Mouse (Mus musculus) kidney, postnatal 0 days (tissue): ENCODE measurements around the gene Fermt2. TPM values are rescaled to one million over a fixed set of nuclear protein-coding genes. Genes with fewer than 3 reads are reported as not detected.
A peak's percentile ranks its signal among the peaks of the same experiment; 100 is the strongest.
"Not testable (repeated sequence)": the region's sequence is repeated elsewhere in the genome, so short reads cannot be mapped to it uniquely, and the experiment has no call there.

Experiments
- ATAC-seq: fragments of 200-750 bp; cut with Nextera tagmentation; replicated peaks from 2 replicates; pipeline ENCODE4 v1.8.0; 2017; ENCODE audit warnings: low read depth, moderate number of reproducible peaks, moderate TSS enrichment, moderate library complexity; ENCODE audit not compliant: low FRiP score
- DNase-seq: peaks from one replicate; pipeline ENCODE4 v3.0.0-alpha.2; 2016; ENCODE audit warnings: low spot score
- H3K27ac ChIP-seq: fragments of 300-500 bp; sonication (generic); 2 replicates; pipeline ENCODE4 v1.5.1; 2014; ENCODE audit warnings: mild to moderate bottlenecking
- H3K27me3 ChIP-seq: fragments of 300-500 bp; sonication (generic); 2 replicates; pipeline ENCODE4 v1.6.1; 2014; ENCODE audit warnings: low read length, mixed read lengths; ENCODE audit not compliant: insufficient read depth
- H3K36me3 ChIP-seq: fragments of 300-500 bp; sonication (generic); 2 replicates; pipeline ENCODE4 v1.6.1; 2014; ENCODE audit warnings: low read length, mixed read lengths; ENCODE audit not compliant: insufficient read depth
- H3K4me1 ChIP-seq: fragments of 300-500 bp; sonication (generic); replicated peaks from 2 replicates; pipeline ENCODE4 v1.6.1; 2014; ENCODE audit warnings: antibody characterized with exemption, low read length, mixed read lengths; ENCODE audit not compliant: insufficient read depth
- H3K4me2 ChIP-seq: fragments of 300-500 bp; sonication (generic); 2 replicates; pipeline ENCODE4 v1.6.1; 2014; ENCODE audit warnings: mild to moderate bottlenecking, low read length, moderate library complexity, mixed read lengths
- H3K4me3 ChIP-seq: fragments of 300-500 bp; sonication (generic); replicated peaks from 2 replicates; pipeline ENCODE4 v1.5.1; 2014; ENCODE audit warnings: low read depth, low read length
- H3K9ac ChIP-seq: fragments of 300-500 bp; sonication (generic); 2 replicates; pipeline ENCODE4 v1.6.1; 2014; ENCODE audit warnings: low read depth, low read length
- H3K9me3 ChIP-seq: fragments of 300-500 bp; sonication (generic); replicated peaks from 2 replicates; pipeline ENCODE4 v1.6.1; 2016; ENCODE audit warnings: low read length, inconsistent platforms, mixed read lengths
- CTCF ChIP-seq: IDR thresholded peaks from 2 replicates; pipeline ENCODE4 v1.5.1; 2016; ENCODE audit warnings: antibody characterized with exemption, low read depth, mild to moderate bottlenecking, moderate library complexity
- WGBS: fragments of 180-500 bp; shearing (Covaris S2); extraction: QIAGEN DNeasy Blood & Tissue Kit; methylation state at CpG from one replicate; pipeline ENCODE4 v1.1.7; 2014; 5-methylcytosine and 5-hydroxymethylcytosine counted together
- polyA plus RNA-seq: library from polyadenylated mRNA; unstranded; fragments of >200 nt; fragmentation: Nextera tagmentation; extraction: Ambion mirVana; gene quantifications from 2 replicates; pipeline ENCODE4 v1.2.1, GENCODE M21; 2015

Fermt2 gene
- polyA plus RNA-seq, 1 experiment from 2014 or later: 226 TPM

DNA sequence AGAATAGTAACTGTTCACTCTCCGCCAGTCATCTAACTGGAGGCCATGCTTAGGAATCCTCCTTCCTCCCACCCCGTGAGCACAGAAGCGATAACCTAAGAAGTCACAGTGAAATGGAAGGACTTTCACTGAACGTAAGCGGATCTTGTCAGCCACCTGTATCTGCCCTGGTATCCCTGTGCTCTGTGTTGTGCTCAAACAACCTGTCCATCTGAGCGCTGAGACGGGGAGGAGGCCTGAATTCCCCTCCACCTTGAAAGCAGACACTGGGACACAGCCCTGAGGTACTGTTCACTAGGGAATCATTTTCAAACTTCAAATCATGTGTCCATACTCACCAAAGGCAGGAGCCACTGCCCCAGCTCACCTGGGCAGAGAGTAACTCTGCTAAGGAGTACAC is 52.9 kb downstream of the Fermt2 start:
- no peak for TF ChIP-seq CTCF
- Histone ChIP-seq H3K9me3 (no peaks in the 10 kb centered on the region), H3K4me1 (0 out of 2 replicates have a peak, but pooled peaks cover 4% of the 10 kb centered on the region), H3K4me3 (no peak overlapping the region), H3K9ac (no peak overlapping the region), H3K27me3 (no peaks in the 10 kb centered on the region), H3K4me2 (no peak overlapping the region), H3K27ac (peak overlapping the region; percentile 47; the same call in 1 of the 2 replicates), H3K36me3 (peaks cover 36% of the 10 kb centered on the region)
- WGBS: 76% methylated on average over 7 of the region's 7 CpGs
- DNase-seq (no peak), ATAC-seq (no peak)

DNA sequence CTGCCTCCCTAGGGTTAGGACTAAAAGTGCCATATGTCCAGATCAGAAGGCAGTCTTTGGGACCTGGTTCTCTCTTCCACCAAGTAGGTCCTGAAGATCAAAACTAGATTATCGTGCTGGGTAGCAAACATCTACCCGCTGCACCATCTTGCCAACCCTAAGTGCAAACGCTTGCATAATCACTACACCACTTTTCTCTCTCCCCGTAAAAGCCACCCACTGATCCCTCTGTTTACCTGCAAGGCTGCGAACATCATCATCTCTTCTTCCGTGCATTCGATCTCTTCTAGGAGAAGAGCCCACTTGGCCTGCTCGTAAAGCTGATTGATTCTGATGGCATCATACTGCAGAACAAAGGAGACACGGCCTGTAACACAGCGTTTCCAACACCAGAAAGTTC is 57.4 kb downstream of the Fermt2 start:
- H3K9ac ChIP-seq: no peak overlapping the region
- 0 out of 2 replicates have a peak, but pooled peaks cover 4% of the 10 kb centered on the region for H3K4me1 ChIP-seq
- DNase-seq: no peak
- no peak overlapping the region for H3K4me2 ChIP-seq
- TF ChIP-seq CTCF: no peak
- H3K4me3 ChIP-seq: no peak overlapping the region
- no peak overlapping the region for H3K27ac ChIP-seq
- 82% methylated on average over 10 of the region's 10 CpGs for WGBS
- no peaks in the 10 kb centered on the region for H3K9me3 ChIP-seq
- peaks cover 50% of the 10 kb centered on the region for H3K36me3 ChIP-seq
- no peak for ATAC-seq
- no peaks in the 10 kb centered on the region for H3K27me3 ChIP-seq

DNA sequence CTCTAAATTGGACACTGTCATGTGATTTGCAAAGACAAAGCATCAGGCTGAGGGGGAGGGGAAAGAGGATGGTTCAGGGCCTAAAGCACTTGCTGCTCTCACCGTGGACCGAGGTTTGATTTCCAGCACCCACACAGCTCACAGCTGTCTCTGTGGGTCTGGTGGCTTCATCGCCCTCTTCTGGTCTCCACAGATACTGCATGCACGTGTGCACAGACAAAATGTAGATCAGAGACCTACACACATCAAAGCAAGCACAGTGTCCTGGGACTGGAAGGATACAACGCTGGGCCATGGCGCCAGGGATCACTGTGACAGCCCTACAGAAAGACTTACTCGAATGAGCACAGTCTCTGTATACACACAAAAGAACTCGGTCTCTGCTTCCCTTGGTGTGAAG is 60.5 kb downstream of the Fermt2 start:
- Histone ChIP-seq H3K9me3 (no peaks in the 10 kb centered on the region), H3K4me1 (0 out of 2 replicates have a peak, but pooled peaks cover 4% of the 10 kb centered on the region), H3K27me3 (no peaks in the 10 kb centered on the region), H3K36me3 (peaks cover 60% of the 10 kb centered on the region), H3K4me3 (no peak overlapping the region), H3K27ac (no peak overlapping the region), H3K4me2 (no peak overlapping the region), H3K9ac (no peak overlapping the region)
- DNase-seq (no peak), ATAC-seq (no peak)
- TF ChIP-seq CTCF: peak; percentile 49
- WGBS: 95% methylated on average over 8 of the region's 8 CpGs

DNA sequence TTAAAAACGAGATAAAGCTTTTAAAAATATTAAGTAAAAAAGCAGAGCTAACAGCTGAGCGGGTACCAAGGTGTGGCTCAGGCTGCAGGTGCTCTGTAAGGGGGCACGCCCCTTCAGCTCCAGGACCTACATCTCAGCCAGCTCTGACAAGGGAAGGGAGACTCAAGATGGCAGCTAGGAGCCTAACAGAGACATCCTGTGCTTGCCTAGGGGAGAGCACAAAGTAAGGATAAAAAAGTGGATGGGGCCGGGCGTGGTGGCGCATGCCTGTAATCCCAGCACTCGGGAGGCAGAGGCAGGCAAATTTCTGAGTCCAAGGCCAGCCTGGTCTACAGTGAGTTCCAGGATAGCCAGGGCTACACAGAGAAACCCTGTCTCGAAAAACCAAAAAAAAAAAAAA is 63.5 kb downstream of the Fermt2 start:
- not testable (repeated sequence) for H3K27ac ChIP-seq, H3K27me3 ChIP-seq, H3K4me2 ChIP-seq, H3K9me3 ChIP-seq, H3K9ac ChIP-seq, DNase-seq, H3K4me3 ChIP-seq, ATAC-seq
- H3K36me3 ChIP-seq: peaks cover 66% of the 10 kb centered on the region
- H3K4me1 ChIP-seq: 0 out of 2 replicates have a peak, but pooled peaks cover 11% of the 10 kb centered on the region
- WGBS: 96% methylated on average over 8 of the region's 8 CpGs

DNA sequence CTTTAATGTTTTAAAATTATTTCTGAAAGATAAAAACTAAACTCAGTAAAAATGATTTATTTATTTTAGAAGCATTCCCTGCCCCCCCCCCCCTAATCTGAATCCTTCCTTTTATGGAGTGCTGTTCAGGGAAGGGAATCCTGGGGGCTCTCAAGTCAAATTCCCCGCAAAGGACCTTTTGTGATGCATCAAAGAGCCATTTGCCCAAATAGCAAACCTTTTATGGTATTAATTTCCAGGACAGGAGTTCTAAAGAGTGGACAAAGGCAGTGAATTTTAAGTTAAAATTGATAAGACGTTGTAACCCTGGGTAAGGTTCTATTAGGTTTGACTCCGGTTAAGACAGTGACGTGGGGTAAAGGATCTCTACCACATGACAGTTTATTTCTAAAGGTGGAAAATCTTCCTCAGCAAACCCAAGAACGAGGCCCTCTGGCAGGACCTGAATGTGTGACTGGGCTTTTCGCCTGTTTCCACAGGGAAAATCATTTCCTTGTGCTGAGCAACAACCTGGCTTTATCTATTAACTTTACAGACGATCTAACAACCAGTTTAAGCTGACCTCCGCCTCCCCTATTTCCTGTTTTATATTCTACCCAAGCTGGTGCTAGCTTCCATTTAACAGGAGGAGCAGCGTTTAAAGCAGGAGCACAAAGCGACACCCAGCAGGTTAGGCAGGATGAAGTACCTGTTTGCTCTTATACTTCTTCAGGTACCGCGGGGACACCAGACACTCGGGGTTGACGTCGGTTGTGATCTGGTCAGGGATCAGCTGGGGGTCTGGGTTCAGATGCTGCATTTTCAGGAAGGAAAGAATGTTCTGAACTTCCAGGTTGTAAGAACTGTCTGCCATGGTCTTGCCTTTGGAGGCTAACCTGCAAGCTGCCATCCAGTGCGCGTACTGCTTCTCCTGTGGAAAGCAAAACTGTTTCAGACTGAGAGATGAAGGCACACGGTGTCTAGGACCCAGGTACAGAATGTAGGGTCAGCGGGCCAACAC is 65.6 kb downstream of the Fermt2 start:
- peaks cover 61% of the 10 kb centered on the region for H3K36me3 ChIP-seq
- WGBS: 59% methylated on average over 19 of the region's 19 CpGs
- ATAC-seq: 0 out of 2 replicates have a peak, but pooled peaks have one; percentile 7

DNA sequence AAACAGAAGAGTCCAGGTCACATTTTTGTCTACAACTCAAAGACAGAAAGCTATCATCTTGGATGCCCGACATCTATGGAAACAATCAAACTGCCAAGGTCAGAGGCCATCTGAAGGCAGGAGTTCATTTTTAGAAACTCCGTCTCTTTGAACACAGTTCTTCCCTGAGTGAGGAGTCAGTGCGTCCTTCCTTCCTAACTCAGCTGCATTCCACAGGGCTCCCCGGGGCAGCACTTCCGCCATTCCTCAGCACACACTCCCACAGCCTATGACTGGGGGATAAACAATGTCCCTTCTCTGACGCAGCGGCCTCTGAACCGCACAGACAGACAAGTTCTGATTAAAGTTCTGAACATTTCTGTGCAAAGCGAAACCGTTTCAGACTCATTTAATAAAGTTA is 66.3 kb downstream of the Fermt2 start:
- Histone ChIP-seq H3K9me3 (no peaks in the 10 kb centered on the region), H3K4me1 (0 out of 2 replicates have a peak, but pooled peaks cover 11% of the 10 kb centered on the region), H3K27ac (peak overlapping the region; percentile 83), H3K9ac (no peak overlapping the region), H3K27me3 (no peaks in the 10 kb centered on the region), H3K36me3 (peaks cover 60% of the 10 kb centered on the region), H3K4me2 (peak overlapping the region; percentile 10; the same call in 1 of the 2 replicates), H3K4me3 (no peak overlapping the region)
- ATAC-seq (peak; percentile 86), DNase-seq (peak; percentile 94)
- TF ChIP-seq CTCF: no peak
- WGBS: 13% methylated on average over 10 of the region's 10 CpGs

More for the DNA sequence above, 65.6 kb downstream of the Fermt2 start:
- Histone ChIP-seq H3K27ac (peak overlapping the region; percentile 83), H3K4me1 (0 out of 2 replicates have a peak, but pooled peaks cover 11% of the 10 kb centered on the region), H3K4me2 (no peak overlapping the region), H3K27me3 (no peaks in the 10 kb centered on the region), H3K9me3 (no peaks in the 10 kb centered on the region), H3K9ac (no peak overlapping the region), H3K4me3 (no peak overlapping the region)
- no peak for DNase-seq
- TF ChIP-seq CTCF: no peak
